Mouse (Mus musculus): ENCODE results near the gene Hilpda. TPM values are rescaled to one million over a fixed set of nuclear protein-coding genes. Genes with fewer than 3 reads are reported as not detected.

The Hilpda gene
- polyA plus RNA-seq, 1 experiment from 2014 or later: 32.4 TPM

GRCm38 (mm10) chr6:29242265-29242664 is 30.0 kb upstream of the Hilpda start:
- no peak overlapping the region for H3K4me3 ChIP-seq (ENCODE audit: low read depth, low read length)
- H3K9ac ChIP-seq (ENCODE audit: low read depth, low read length): no peak overlapping the region
- no peak overlapping the region for H3K4me2 ChIP-seq (ENCODE audit: low read depth, low read length)
- no peaks in the 10 kb centered on the region for H3K36me3 ChIP-seq (ENCODE audit: control insufficient read depth, insufficient read depth)
- H3K9me3 ChIP-seq (replicated peaks; ENCODE audit: control insufficient read depth, low read length): no peaks in the 10 kb centered on the region
- 38% methylated on average over 1 of the region's 1 CpGs for WGBS (ENCODE audit: insufficient replicate concordance)
- no peaks in the 10 kb centered on the region for H3K27me3 ChIP-seq (ENCODE audit: control insufficient read depth, insufficient read depth, low read depth, low read length)
- H3K27ac ChIP-seq (ENCODE audit: low read length): no peak overlapping the region
- peaks cover 7% of the 10 kb centered on the region for H3K4me1 ChIP-seq (ENCODE audit: control insufficient read depth, low read depth, low read length)
- no peak for ATAC-seq (ENCODE audit: low read depth)

- 30% methylated on average over 14 of the region's 14 CpGs for WGBS (ENCODE audit: insufficient replicate concordance)
- no peak overlapping the region for H3K9ac ChIP-seq (ENCODE audit: low read depth, low read length)
Measured at GRCm38 (mm10) chr6:29245272-29246120, 26.8 kb upstream of the Hilpda start.

GRCm38 (mm10) chr6:29246183-29246582 is 26.1 kb upstream of the Hilpda start:
- Histone ChIP-seq H3K36me3 (ENCODE audit: control insufficient read depth, insufficient read depth) (no peaks in the 10 kb centered on the region), H3K4me1 (ENCODE audit: control insufficient read depth, low read depth, low read length) (peaks cover 7% of the 10 kb centered on the region), H3K27ac (ENCODE audit: low read length) (peak overlapping the region; percentile 67), H3K4me3 (ENCODE audit: low read depth, low read length) (no peak overlapping the region), H3K9me3 (replicated peaks; ENCODE audit: control insufficient read depth, low read length) (no peaks in the 10 kb centered on the region), H3K27me3 (ENCODE audit: control insufficient read depth, insufficient read depth, low read depth, low read length) (no peaks in the 10 kb centered on the region), H3K4me2 (ENCODE audit: low read depth, low read length) (peak overlapping the region; percentile 9; the same call in 1 of the 2 replicates), H3K9ac (ENCODE audit: low read depth, low read length) (no peak overlapping the region)
- 52% methylated on average over 3 of the region's 3 CpGs for WGBS (ENCODE audit: insufficient replicate concordance)
- ATAC-seq (ENCODE audit: low read depth): peak; percentile 69

More at GRCm38 (mm10) chr6:29245272-29246120, 26.8 kb upstream of the Hilpda start:
- Histone ChIP-seq H3K27ac (ENCODE audit: low read length) (peak overlapping the region; percentile 67), H3K4me2 (ENCODE audit: low read depth, low read length) (peak overlapping the region; percentile 9; the same call in 1 of the 2 replicates), H3K36me3 (ENCODE audit: control insufficient read depth, insufficient read depth) (no peaks in the 10 kb centered on the region), H3K9me3 (replicated peaks; ENCODE audit: control insufficient read depth, low read length) (no peaks in the 10 kb centered on the region), H3K4me3 (ENCODE audit: low read depth, low read length) (no peak overlapping the region), H3K27me3 (ENCODE audit: control insufficient read depth, insufficient read depth, low read depth, low read length) (no peaks in the 10 kb centered on the region), H3K4me1 (ENCODE audit: control insufficient read depth, low read depth, low read length) (peaks cover 7% of the 10 kb centered on the region)
- ATAC-seq (ENCODE audit: low read depth): peak; percentile 71

- WGBS (ENCODE audit: insufficient replicate concordance): 51% methylated on average over 5 of the region's 5 CpGs
- H3K9ac ChIP-seq (ENCODE audit: low read depth, low read length): no peak overlapping the region
- H3K27me3 ChIP-seq (ENCODE audit: control insufficient read depth, insufficient read depth, low read depth, low read length): no peaks in the 10 kb centered on the region
- no peaks in the 10 kb centered on the region for H3K36me3 ChIP-seq (ENCODE audit: control insufficient read depth, insufficient read depth)
- H3K4me3 ChIP-seq (ENCODE audit: low read depth, low read length): no peak overlapping the region
- peaks cover 7% of the 10 kb centered on the region for H3K4me1 ChIP-seq (ENCODE audit: control insufficient read depth, low read depth, low read length)
- H3K4me2 ChIP-seq (ENCODE audit: low read depth, low read length): no peak overlapping the region
- peak; percentile 55; the same call in 1 of the 2 replicates for ATAC-seq (ENCODE audit: low read depth)
- no peaks in the 10 kb centered on the region for H3K9me3 ChIP-seq (replicated peaks; ENCODE audit: control insufficient read depth, low read length)
- no peak overlapping the region; the same call in 1 of the 2 replicates for H3K27ac ChIP-seq (ENCODE audit: low read length)
Measured at GRCm38 (mm10) chr6:29246585-29246984, 25.7 kb upstream of the Hilpda start.

- Histone ChIP-seq H3K4me3 (ENCODE audit: low read depth, low read length) (no peak overlapping the region), H3K27ac (ENCODE audit: low read length) (no peak overlapping the region; the same call in 1 of the 2 replicates), H3K4me2 (ENCODE audit: low read depth, low read length) (no peak overlapping the region), H3K4me1 (ENCODE audit: control insufficient read depth, low read depth, low read length) (peaks cover 7% of the 10 kb centered on the region), H3K9ac (ENCODE audit: low read depth, low read length) (no peak overlapping the region), H3K27me3 (ENCODE audit: control insufficient read depth, insufficient read depth, low read depth, low read length) (no peaks in the 10 kb centered on the region), H3K9me3 (replicated peaks; ENCODE audit: control insufficient read depth, low read length) (no peaks in the 10 kb centered on the region), H3K36me3 (ENCODE audit: control insufficient read depth, insufficient read depth) (no peaks in the 10 kb centered on the region)
- ATAC-seq (ENCODE audit: low read depth): no peak
- 49% methylated on average over 4 of the region's 4 CpGs for WGBS (ENCODE audit: insufficient replicate concordance)
Measured at GRCm38 (mm10) chr6:29247072-29247471, 25.2 kb upstream of the Hilpda start.

- Histone ChIP-seq H3K4me3 (ENCODE audit: low read depth, low read length) (no peak overlapping the region), H3K9me3 (replicated peaks; ENCODE audit: control insufficient read depth, low read length) (no peaks in the 10 kb centered on the region), H3K27me3 (ENCODE audit: control insufficient read depth, insufficient read depth, low read depth, low read length) (no peaks in the 10 kb centered on the region), H3K36me3 (ENCODE audit: control insufficient read depth, insufficient read depth) (no peaks in the 10 kb centered on the region), H3K4me2 (ENCODE audit: low read depth, low read length) (no peak overlapping the region), H3K4me1 (ENCODE audit: control insufficient read depth, low read depth, low read length) (no peaks in the 10 kb centered on the region), H3K9ac (ENCODE audit: low read depth, low read length) (no peak overlapping the region), H3K27ac (ENCODE audit: low read length) (no peak overlapping the region)
- 38% methylated on average over 1 of the region's 1 CpGs for WGBS (ENCODE audit: insufficient replicate concordance)
- ATAC-seq (ENCODE audit: low read depth): no peak
Measured at GRCm38 (mm10) chr6:29259418-29259817, 12.9 kb upstream of the Hilpda start.

- ATAC-seq (ENCODE audit: low read depth): no peak
- no peak overlapping the region for H3K27ac ChIP-seq (ENCODE audit: low read length)
- no peak overlapping the region for H3K9ac ChIP-seq (ENCODE audit: low read depth, low read length)
- H3K27me3 ChIP-seq (ENCODE audit: control insufficient read depth, insufficient read depth, low read depth, low read length): no peaks in the 10 kb centered on the region
- no peaks in the 10 kb centered on the region; the same call in 1 of the 2 replicates for H3K4me1 ChIP-seq (ENCODE audit: control insufficient read depth, low read depth, low read length)
- H3K4me2 ChIP-seq (ENCODE audit: low read depth, low read length): no peak overlapping the region
- 48% methylated on average over 5 of the region's 5 CpGs for WGBS (ENCODE audit: insufficient replicate concordance)
- no peaks in the 10 kb centered on the region for H3K36me3 ChIP-seq (ENCODE audit: control insufficient read depth, insufficient read depth)
- H3K4me3 ChIP-seq (ENCODE audit: low read depth, low read length): no peak overlapping the region
- no peaks in the 10 kb centered on the region for H3K9me3 ChIP-seq (replicated peaks; ENCODE audit: control insufficient read depth, low read length)
Measured at GRCm38 (mm10) chr6:29261831-29262230, 10.5 kb upstream of the Hilpda start.

GRCm38 (mm10) chr6:29263650-29264455 is 8.4 kb upstream of the Hilpda start:
- WGBS (ENCODE audit: insufficient replicate concordance): 53% methylated on average over 6 of the region's 6 CpGs
- H3K27ac ChIP-seq (ENCODE audit: low read length): no peak overlapping the region

GRCm38 (mm10) chr6:29264456-29264781 is 7.9 kb upstream of the Hilpda start:
- no peak overlapping the region for H3K9ac ChIP-seq (ENCODE audit: low read depth, low read length)
- H3K27me3 ChIP-seq (ENCODE audit: control insufficient read depth, insufficient read depth, low read depth, low read length): no peaks in the 10 kb centered on the region
- no peaks in the 10 kb centered on the region for H3K9me3 ChIP-seq (replicated peaks; ENCODE audit: control insufficient read depth, low read length)
- no peaks in the 10 kb centered on the region; the same call in none of the 2 replicates for H3K4me1 ChIP-seq (ENCODE audit: control insufficient read depth, low read depth, low read length)
- WGBS (ENCODE audit: insufficient replicate concordance): 66% methylated on average over 3 of the region's 3 CpGs
- no peak overlapping the region for H3K4me3 ChIP-seq (ENCODE audit: low read depth, low read length)
- no peak overlapping the region for H3K27ac ChIP-seq (ENCODE audit: low read length)
- ATAC-seq (ENCODE audit: low read depth): no peak
- no peaks in the 10 kb centered on the region for H3K36me3 ChIP-seq (ENCODE audit: control insufficient read depth, insufficient read depth)
- no peak overlapping the region for H3K4me2 ChIP-seq (ENCODE audit: low read depth, low read length)

More at GRCm38 (mm10) chr6:29263650-29264455, 8.4 kb upstream of the Hilpda start:
- H3K9ac ChIP-seq (ENCODE audit: low read depth, low read length): no peak overlapping the region
- no peaks in the 10 kb centered on the region for H3K27me3 ChIP-seq (ENCODE audit: control insufficient read depth, insufficient read depth, low read depth, low read length)
- H3K4me2 ChIP-seq (ENCODE audit: low read depth, low read length): no peak overlapping the region
- no peak for ATAC-seq (ENCODE audit: low read depth)
- no peak overlapping the region for H3K4me3 ChIP-seq (ENCODE audit: low read depth, low read length)
- H3K36me3 ChIP-seq (ENCODE audit: control insufficient read depth, insufficient read depth): no peaks in the 10 kb centered on the region
- H3K9me3 ChIP-seq (replicated peaks; ENCODE audit: control insufficient read depth, low read length): no peaks in the 10 kb centered on the region
- no peaks in the 10 kb centered on the region; the same call in none of the 2 replicates for H3K4me1 ChIP-seq (ENCODE audit: control insufficient read depth, low read depth, low read length)
